Mouse (Mus musculus): Measurements from ENCODE around the gene Vegfb.

Vegfb gene

GRCm38 (mm10) chr19:6972247-6972917, 15.1 kb downstream of the Vegfb start:
- DNase-seq (ENCODE audit: low spot score) = no peak

- DNase-seq (ENCODE audit: low spot score) = no peak
Measured at GRCm38 (mm10) chr19:6971644-6972043, 15.8 kb downstream of the Vegfb start.

GRCm38 (mm10) chr19:6970460-6971085, 16.9 kb downstream of the Vegfb start:
- peak; percentile 64 for DNase-seq (ENCODE audit: low spot score)

- DNase-seq (ENCODE audit: low spot score) = peak; percentile 76
Measured at GRCm38 (mm10) chr19:6969665-6970381, 17.6 kb downstream of the Vegfb start.

- DNase-seq (ENCODE audit: low spot score) = no peak
Measured at GRCm38 (mm10) chr19:6969291-6969664, 18.2 kb downstream of the Vegfb start.

- no peak for DNase-seq (ENCODE audit: low spot score)
Measured at GRCm38 (mm10) chr19:6968491-6969271, 18.8 kb downstream of the Vegfb start.

- peak; percentile 75 for DNase-seq (ENCODE audit: low spot score)
Measured at GRCm38 (mm10) chr19:6956461-6956860, 31.0 kb downstream of the Vegfb start.

GRCm38 (mm10) chr19:6955424-6955823, 32.0 kb downstream of the Vegfb start:
- no peak for DNase-seq (ENCODE audit: low spot score)

- DNase-seq (ENCODE audit: low spot score) = peak; percentile 47
Measured at GRCm38 (mm10) chr19:6954046-6954445, 33.4 kb downstream of the Vegfb start.

- no peak for DNase-seq (ENCODE audit: low spot score)
Measured at GRCm38 (mm10) chr19:6952712-6953037, 34.8 kb downstream of the Vegfb start.

GRCm38 (mm10) chr19:6951994-6952711, 35.3 kb downstream of the Vegfb start:
- DNase-seq (ENCODE audit: low spot score) = peak; percentile 74

- DNase-seq (ENCODE audit: low spot score) = peak; percentile 92
Measured at GRCm38 (mm10) chr19:6951381-6951968, 36.0 kb downstream of the Vegfb start.

- peak; percentile 25 for DNase-seq (ENCODE audit: low spot score)
Measured at GRCm38 (mm10) chr19:6950613-6951153, 36.8 kb downstream of the Vegfb start.

- DNase-seq (ENCODE audit: low spot score) = no peak
Measured at GRCm38 (mm10) chr19:6949951-6950350, 37.5 kb downstream of the Vegfb start.

GRCm38 (mm10) chr19:6949532-6949931, 37.9 kb downstream of the Vegfb start:
- no peak for DNase-seq (ENCODE audit: low spot score)

GRCm38 (mm10) chr19:6948186-6948585, 39.3 kb downstream of the Vegfb start:
- DNase-seq (ENCODE audit: low spot score) = no peak

GRCm38 (mm10) chr19:6947742-6948141, 39.7 kb downstream of the Vegfb start:
- DNase-seq (ENCODE audit: low spot score) = no peak

- DNase-seq (ENCODE audit: low spot score) = no peak
Measured at GRCm38 (mm10) chr19:6943709-6944108, 43.7 kb downstream of the Vegfb start.

GRCm38 (mm10) chr19:6942764-6943163, 44.7 kb downstream of the Vegfb start:
- no peak for DNase-seq (ENCODE audit: low spot score)

GRCm38 (mm10) chr19:6942249-6942691, 45.2 kb downstream of the Vegfb start, which contains the start of gene Gpr137:
Gene Gpr137, minus strand, starts transcription at chr19:6942480.
- DNase-seq (ENCODE audit: low spot score) = peak; percentile 89
